Mouse (Mus musculus): ENCODE measurements around the gene Iqcg. TPM values are rescaled to one million over a fixed set of nuclear protein-coding genes. Genes with fewer than 3 reads are reported as not detected.

The Iqcg gene
- polyA plus RNA-seq (2014; fragmentation: Illumina TruSeq; extraction: RNeasy Lipid Tissue Mini Kit (QIAGEN cat#74804); ENCODE audit: insufficient read depth, low read depth, low replicate concordance) = 7.9 TPM

DNA sequence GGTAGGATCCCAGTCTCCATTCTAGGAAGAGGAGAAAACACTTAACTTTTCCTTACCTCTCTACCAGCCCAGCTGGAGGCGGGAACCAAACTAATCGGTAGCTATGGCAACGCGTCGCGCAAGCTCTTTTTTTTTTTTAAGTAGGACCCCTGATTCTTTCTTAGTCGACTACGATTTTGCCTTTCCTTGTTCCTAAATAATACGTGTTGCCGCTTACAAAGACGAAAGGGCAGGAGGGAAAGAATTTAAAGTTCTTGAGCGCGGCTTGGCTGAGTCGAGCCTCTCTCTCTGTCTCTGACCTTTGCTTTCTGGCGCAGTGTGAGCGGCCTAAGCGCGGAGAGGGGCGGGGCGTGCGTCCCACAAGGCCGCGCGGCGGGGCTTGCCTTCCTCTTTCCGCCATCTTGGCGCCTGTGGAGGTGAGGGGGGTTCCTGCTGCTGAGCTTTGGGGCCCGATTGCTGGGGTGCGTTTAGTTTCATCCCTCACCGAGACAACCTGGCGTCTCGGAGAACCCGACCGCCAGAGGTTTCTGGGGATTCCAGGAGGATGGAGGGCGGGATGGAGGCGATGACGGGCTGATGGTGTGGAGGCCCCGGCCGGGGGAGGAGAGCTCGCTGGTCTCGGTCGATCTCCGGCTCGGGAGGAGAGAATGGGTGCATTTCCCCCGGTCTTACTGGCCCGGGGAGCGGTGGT is at the start of gene Iqcg, which contains the start of gene Rpl35a:
Gene Iqcg (minus strand): TSS at position 124 of the 691 bp plus-strand sequence.
Gene Rpl35a (plus strand): TSS at position 359 of the 691 bp plus-strand sequence.

DNA sequence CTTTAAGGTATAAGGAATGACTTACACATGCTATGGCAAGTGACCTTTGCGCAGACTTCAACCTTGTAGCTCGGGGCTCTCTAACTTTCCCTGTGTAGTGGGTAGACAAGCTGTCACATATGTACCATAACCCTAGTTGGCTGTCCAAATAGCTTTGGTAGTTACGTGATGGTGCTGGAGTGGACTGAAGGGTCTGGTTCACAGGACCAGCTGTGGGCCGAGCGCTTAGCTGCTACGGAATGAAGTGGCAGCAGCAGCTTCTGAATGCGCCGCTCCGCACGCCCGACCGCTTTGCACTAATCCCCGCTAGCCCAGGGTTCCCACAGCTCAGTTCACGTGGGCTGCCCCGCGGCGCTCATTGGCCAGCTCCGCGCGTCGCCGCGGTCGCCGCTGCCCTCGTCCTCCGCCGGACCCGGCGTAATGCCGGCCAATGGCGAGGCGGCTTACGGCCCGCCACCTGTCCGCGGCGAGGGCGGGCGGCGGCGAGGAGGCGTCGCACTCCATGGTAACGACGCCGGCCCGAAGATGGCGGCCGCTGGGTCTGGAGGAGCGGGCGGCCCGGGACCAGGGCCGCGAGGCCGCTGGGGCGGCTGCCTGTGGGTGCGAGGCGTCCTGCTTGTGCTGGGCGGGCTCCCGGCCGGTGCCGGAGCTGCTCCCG is 6.1 kb upstream of the Iqcg start, which contains the start of gene Lmln:
Gene Lmln (plus strand): TSS at position 498 of the 658 bp plus-strand sequence.

Other genes starting within 250 kb of the Iqcg start
- gene Smbd1, start 245.7 kb downstream of the Iqcg start, polyA plus RNA-seq (2014; fragmentation: Illumina TruSeq; extraction: RNeasy Lipid Tissue Mini Kit (QIAGEN cat#74804); ENCODE audit: insufficient read depth, low read depth, low replicate concordance) = 2.7 TPM
- gene Fyttd1, start 178.7 kb downstream of the Iqcg start, polyA plus RNA-seq (2014; fragmentation: Illumina TruSeq; extraction: RNeasy Lipid Tissue Mini Kit (QIAGEN cat#74804); ENCODE audit: insufficient read depth, low read depth, low replicate concordance) = 20.1 TPM
- gene Rubcn, start 178.5 kb downstream of the Iqcg start, polyA plus RNA-seq (2014; fragmentation: Illumina TruSeq; extraction: RNeasy Lipid Tissue Mini Kit (QIAGEN cat#74804); ENCODE audit: insufficient read depth, low read depth, low replicate concordance) = 16.3 TPM
- 10.4 TPM for gene Lrch3, start 142.1 kb downstream of the Iqcg start, polyA plus RNA-seq (2014; fragmentation: Illumina TruSeq; extraction: RNeasy Lipid Tissue Mini Kit (QIAGEN cat#74804); ENCODE audit: insufficient read depth, low read depth, low replicate concordance)
- 2,134 TPM for gene Rpl35a, start 235 bp upstream of the Iqcg start, polyA plus RNA-seq (2014; fragmentation: Illumina TruSeq; extraction: RNeasy Lipid Tissue Mini Kit (QIAGEN cat#74804); ENCODE audit: insufficient read depth, low read depth, low replicate concordance)
- 0.81 TPM for gene Lmln, start 6.3 kb upstream of the Iqcg start, polyA plus RNA-seq (2014; fragmentation: Illumina TruSeq; extraction: RNeasy Lipid Tissue Mini Kit (QIAGEN cat#74804); ENCODE audit: insufficient read depth, low read depth, low replicate concordance)
- gene Osbpl11, start 128.9 kb upstream of the Iqcg start, polyA plus RNA-seq (2014; fragmentation: Illumina TruSeq; extraction: RNeasy Lipid Tissue Mini Kit (QIAGEN cat#74804); ENCODE audit: insufficient read depth, low read depth, low replicate concordance) = 6.7 TPM
- 45.3 TPM for gene Snx4, start 195.2 kb upstream of the Iqcg start, polyA plus RNA-seq (2014; fragmentation: Illumina TruSeq; extraction: RNeasy Lipid Tissue Mini Kit (QIAGEN cat#74804); ENCODE audit: insufficient read depth, low read depth, low replicate concordance)

Data from lung, adult 10 weeks (tissue).